ENCODE assay signal across 8 mouse cellular contexts in the genomic region with DNA sequence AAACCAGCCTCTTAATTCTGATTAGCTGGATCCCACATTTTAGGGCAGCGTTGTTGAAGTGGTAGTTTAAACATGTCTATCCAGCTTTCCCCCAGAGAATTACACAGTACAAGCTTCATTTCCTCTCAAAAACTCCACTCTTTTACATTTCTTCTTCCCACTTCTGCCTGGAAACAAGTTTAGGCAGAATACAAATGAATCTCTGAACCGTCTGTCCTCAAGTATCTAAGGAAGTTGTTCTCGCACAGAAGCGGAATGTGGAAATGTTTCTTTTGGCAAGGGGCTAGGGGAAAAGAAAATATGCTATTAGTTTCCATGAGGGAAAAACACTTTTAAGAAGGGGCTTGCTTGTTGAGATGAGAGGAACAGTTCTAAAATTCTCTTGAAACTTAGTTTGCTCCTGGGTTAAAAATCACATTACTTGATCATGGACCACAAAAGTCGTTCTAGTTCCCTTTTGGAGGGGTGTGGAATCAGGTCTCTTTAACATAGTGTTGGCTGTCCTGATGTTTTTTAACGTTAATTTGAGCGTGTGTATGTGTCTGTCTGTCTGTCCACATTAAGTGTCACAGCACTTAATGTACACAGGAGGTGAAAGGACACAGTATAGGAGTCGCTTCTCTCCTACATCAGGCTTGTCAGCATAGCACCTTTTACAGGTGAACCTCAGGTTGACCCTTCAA. TPM values are rescaled to one million over a fixed set of nuclear protein-coding genes. Genes with fewer than 3 reads are reported as not detected.
DNase-seq lines count a peak whose midpoint lies in the region; ATAC-seq lines count a peak whose summit lies in the region.

No protein-coding gene starts in this region.

- H3K4me2 ChIP-seq in hindbrain, embryonic 13.5 days: peak overlapping the region; percentile 71

- DNase-seq in cerebellum, adult 9-10 months: peak; percentile 56
- DNase-seq in cerebellum, adult 8-10 months: no peak
- no peak for DNase-seq in embryonic facial prominence, embryonic 10.5 days (ENCODE audit: low spot score)
- DNase-seq in right cerebral cortex, postnatal 10 days (ENCODE audit: low spot score in 2 of 2): no peak
- no peak for DNase-seq in frontal cortex, adult 2 months (ENCODE audit: extremely low spot score in 1 of 2, low spot score in 1 of 2)
- DNase-seq in c-Kit-positive CD71-positive TER-119-positive erythroid progenitor cells, embryonic 14.5 days (ENCODE audit: low spot score): no peak

- peak overlapping the region; percentile 78 for H3K9ac ChIP-seq in hindbrain, embryonic 13.5 days

- peak overlapping the region; percentile 99 for H3K4me3 ChIP-seq in embryonic facial prominence, embryonic 10.5 days
- H3K4me3 ChIP-seq in hindbrain, embryonic 13.5 days: peak overlapping the region; percentile 100
- peak overlapping the region; percentile 99 for H3K4me3 ChIP-seq in megakaryocyte, embryonic 14.5 days (replicated peaks)

- no peaks in the 10 kb centered on the region for H3K9me3 ChIP-seq in embryonic facial prominence, embryonic 10.5 days
- H3K9me3 ChIP-seq in hindbrain, embryonic 13.5 days: no peaks in the 10 kb centered on the region
- H3K9me3 ChIP-seq in megakaryocyte, embryonic 14.5 days: no peaks in the 10 kb centered on the region

- whole genome bisulfite sequencing in embryonic facial prominence, embryonic 10.5 days: 31% methylated on average over 8 of the region's 8 CpGs
- whole genome bisulfite sequencing in hindbrain, embryonic 13.5 days: 36% methylated on average over 8 of the region's 8 CpGs

- ATAC-seq in hindbrain, embryonic 13.5 days (ENCODE audit: low FRiP score): no peak

- no peaks in the 10 kb centered on the region for H3K27me3 ChIP-seq in embryonic facial prominence, embryonic 10.5 days (replicated peaks; ENCODE audit: low read depth, poor library complexity, severe bottlenecking)
- no peaks in the 10 kb centered on the region for H3K27me3 ChIP-seq in hindbrain, embryonic 13.5 days
- H3K27me3 ChIP-seq in megakaryocyte, embryonic 14.5 days (replicated peaks): no peaks in the 10 kb centered on the region

- H3K4me1 ChIP-seq in embryonic facial prominence, embryonic 10.5 days: peaks cover 23% of the 10 kb centered on the region
- H3K4me1 ChIP-seq in hindbrain, embryonic 13.5 days (replicated peaks): peaks cover 12% of the 10 kb centered on the region
- H3K4me1 ChIP-seq in megakaryocyte, embryonic 14.5 days: peaks cover 29% of the 10 kb centered on the region

- H3K36me3 ChIP-seq in embryonic facial prominence, embryonic 10.5 days (replicated peaks): peaks cover 12% of the 10 kb centered on the region
- no peaks in the 10 kb centered on the region for H3K36me3 ChIP-seq in hindbrain, embryonic 13.5 days
- peaks cover 15% of the 10 kb centered on the region for H3K36me3 ChIP-seq in megakaryocyte, embryonic 14.5 days (replicated peaks; ENCODE audit: low read length)

- H3K27ac ChIP-seq in embryonic facial prominence, embryonic 10.5 days (replicated peaks): peak overlapping the region; percentile 100
- peak overlapping the region; percentile 91 for H3K27ac ChIP-seq in hindbrain, embryonic 13.5 days

RNA-seq across cellular contexts. Expression of a gene that starts 17.7 kb away (rescaled TPM):
- polyA plus RNA-seq in embryonic facial prominence, embryonic 10.5 days (2016; fragmentation: Nextera tagmentation; extraction: Ambion mirVana): 49.2 and 54.8 TPM in 2 replicates
- 44.7 and 53.5 TPM in 2 replicates for polyA plus RNA-seq in hindbrain, embryonic 13.5 days (2015; fragmentation: Nextera tagmentation; extraction: Ambion mirVana)
- polyA plus RNA-seq in megakaryocyte, embryonic 14.5 days (2012; ENCODE audit: insufficient read depth, low replicate concordance): 3.1 and 38.7 TPM in 2 replicates
- polyA plus RNA-seq in frontal cortex, adult 2 months (2012; rRNA removed): 34.3 and 37.0 TPM in 2 replicates
